Mouse (Mus musculus): ENCODE measurements around the gene Hdgfl2.
A peak's percentile ranks its signal among the peaks of the same experiment; 100 is the strongest.

The Hdgfl2 gene

DNA sequence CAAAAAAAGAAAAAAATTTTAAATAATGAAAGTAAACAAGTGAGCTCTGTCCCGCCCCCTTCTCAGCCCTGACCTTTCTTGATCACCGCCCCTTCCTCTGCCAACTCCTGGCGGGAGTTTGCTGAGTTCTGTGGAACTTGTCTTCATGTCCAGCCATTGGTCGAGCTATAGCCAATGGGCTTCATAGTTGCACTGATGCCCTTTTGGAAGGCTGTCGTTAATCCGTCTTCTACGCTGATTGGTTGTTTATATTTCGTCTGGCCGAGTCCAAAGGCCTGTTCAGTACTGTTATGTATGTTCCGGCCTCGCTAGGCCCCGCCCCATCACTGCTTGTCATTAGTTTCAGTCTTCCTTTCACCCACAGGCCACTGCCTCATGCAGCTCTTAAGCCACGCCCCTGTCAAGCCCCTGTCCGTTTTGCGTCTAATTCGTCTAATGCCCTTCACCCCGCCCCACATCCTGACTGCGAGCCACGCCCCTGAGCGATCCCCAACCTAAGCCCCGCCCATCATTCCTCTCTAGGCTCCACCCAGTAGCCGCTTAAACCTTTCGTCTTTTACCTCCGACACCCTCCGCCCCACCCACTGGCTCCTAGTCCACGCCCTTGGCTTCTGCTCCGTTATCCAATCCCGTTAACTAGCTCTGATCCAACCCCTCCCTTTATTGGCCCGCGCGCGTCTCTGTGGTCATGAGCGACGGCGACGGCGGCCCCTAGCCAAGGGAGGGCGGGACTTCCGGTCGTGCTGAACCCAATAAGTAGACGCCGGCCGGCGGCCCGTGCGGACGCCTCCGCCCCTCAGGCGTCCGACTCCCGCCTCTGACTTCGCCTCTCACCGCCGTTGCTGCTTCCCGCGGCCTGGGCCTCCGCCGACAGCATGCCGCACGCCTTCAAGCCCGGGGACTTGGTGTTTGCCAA is at the start of gene Hdgfl2:
TSS of gene Hdgfl2 (plus strand) at position 755 of the 916 bp plus-strand sequence.
- peak; percentile 99 to 100 for DNase-seq (ENCODE audit: low read depth in 1 of 2, low spot score in 2 of 2)

DNA sequence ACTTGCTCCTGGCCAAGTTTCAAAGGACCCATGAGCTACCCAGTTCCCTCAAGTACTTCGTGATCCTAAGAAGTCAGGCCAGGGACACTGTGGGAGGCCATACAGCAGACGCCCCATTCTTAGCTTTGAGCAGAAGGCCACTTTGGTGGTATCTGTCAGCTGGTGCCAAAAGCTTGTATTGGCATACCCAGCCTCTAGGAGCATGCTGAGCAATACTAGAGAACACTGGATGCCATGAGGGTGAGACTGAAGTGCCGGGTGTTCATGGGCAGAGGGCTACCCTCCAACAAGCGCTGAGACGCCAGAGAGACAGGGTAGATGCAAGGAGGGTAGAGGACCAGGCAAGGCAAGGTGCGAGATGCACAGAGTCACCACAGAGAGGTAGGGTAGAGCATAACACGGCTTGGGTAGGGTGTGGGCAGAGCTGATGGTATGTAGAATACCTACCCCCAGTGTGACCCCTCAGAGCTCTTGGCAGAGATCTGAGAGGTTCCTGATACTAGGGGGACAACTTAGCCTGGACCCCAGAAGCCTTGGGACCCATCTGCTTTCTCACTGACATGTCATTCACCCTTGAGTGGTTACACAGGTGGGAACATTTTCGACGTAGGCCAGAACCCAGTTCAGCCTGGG is 49.1 kb upstream of the Hdgfl2 start:
- DNase-seq (ENCODE audit: low read depth in 1 of 2, low spot score in 2 of 2), result no peak

DNA sequence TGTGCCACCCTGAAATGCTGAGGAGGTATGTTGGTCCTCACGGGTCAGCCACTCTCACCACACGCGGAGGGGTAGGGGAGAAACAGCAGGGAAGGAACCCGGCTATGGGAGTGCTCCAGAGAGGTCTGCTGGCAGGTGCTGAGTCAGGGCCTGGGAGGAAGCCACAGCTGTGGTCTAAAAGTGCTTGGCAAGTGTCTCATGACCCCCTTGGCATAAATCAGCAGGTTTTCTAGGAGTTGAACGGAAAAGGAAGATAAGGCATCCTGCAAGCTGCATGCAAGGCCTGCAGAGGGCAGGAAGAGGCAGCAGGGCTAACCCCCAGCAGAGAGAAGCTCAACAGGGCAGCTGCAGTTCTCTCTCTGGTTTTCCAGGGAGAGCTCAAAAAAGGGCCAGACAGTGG is 48.5 kb upstream of the Hdgfl2 start:
- DNase-seq (ENCODE audit: low read depth in 1 of 2, low spot score in 2 of 2), result no peak

DNA sequence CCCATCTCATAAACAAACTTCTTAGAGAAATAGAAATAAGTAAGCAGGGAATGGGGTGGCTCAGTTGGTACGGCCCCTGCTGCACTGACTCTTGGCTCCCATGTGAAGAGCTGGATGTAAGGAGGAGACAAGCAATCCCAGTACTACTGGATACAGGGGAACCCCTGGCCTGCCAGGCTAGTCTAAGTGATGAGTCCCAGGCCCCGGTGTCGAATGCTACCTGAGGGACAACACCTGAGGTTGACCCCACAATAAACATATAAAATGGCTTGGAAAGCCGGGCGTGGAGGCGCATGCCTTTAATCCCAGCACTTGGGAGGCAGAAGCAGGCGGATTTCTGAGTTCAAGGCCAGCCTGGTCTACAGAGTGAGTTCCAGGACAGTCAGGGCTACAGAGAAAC is 48.0 kb upstream of the Hdgfl2 start:
- DNase-seq (ENCODE audit: low read depth in 1 of 2, low spot score in 2 of 2), result no peak

DNA sequence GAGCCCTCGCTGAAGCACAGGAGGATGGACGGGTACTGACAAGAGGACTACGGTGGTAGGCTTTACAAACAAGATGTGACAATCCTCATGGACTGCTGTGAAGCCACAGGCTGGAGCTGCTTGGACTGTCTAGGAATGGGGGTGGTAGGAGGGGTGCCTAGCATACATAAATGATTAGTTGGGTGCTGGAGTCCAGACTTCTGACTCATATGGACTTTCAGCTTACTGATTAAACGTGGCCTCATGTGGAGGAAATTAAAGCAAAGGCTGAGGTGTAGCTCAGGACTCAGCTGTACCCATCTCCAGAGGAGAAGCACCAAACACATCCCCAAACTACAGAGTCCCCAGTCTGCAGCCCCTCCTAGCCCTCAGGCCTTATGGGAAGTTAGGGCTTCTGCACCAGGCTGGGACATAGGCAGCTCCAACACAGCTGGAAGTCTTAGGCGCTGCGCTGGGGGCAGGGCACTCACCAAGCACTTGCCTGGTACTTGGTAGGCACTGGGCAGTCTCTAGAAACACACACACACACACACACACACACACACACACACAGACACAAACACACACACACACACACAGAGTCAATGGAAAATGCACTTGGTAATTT is 47.2 kb upstream of the Hdgfl2 start:
- no peak for DNase-seq (ENCODE audit: low read depth in 1 of 2, low spot score in 2 of 2)

DNA sequence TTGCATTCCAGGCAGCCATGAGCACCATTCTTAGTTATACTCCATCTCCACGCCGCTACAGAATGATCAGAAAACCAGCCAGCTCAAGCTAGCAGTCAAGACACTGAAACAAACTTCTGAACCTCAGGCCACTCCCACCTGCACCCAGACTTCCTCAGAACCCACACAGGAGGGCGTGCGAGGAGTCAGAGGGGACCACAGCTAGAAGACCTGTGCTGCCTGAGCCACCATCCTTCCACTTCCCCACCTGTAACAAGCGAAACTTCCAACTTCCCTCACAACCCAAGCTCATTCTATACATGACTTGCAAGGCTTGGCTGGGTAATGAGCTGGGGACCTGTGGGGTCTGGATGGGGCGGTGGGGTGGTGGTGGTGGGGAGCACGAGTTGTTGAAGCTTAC is 46.6 kb upstream of the Hdgfl2 start:
- DNase-seq (ENCODE audit: low read depth in 1 of 2, low spot score in 2 of 2), result no peak

DNA sequence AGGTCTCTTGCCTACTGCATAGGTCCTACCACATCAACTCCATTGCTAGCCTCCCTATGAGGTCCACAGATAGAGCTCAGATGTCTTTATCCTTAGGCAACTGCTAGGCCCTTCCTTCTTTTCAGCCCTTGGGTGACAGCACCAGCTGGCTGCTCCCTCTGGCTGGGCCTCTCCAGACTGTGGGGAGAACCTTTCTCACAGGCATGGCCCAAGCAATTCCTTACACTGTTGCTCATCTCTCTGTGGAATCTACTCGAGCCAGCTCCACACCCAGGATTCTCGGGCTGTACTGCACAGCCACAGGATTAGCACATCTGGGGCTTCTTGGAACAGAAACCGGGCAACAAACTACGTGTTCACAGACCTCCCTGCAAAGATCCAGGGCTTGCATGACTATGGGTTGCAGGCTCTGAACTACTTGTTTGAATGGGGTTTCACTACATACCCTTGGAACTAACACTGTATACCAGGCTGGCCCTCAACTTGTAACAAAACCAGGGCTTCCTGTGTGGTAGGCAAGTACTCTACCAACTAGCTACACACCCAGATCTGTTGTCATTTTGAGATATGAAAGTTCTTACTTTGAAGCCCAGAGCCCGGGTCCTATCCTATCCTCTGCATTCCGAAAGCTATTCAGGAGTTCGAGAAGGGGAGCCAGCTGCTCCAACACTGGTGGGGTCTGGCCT is 45.3 kb upstream of the Hdgfl2 start:
- no peak for DNase-seq (ENCODE audit: low read depth in 1 of 2, low spot score in 2 of 2)

DNA sequence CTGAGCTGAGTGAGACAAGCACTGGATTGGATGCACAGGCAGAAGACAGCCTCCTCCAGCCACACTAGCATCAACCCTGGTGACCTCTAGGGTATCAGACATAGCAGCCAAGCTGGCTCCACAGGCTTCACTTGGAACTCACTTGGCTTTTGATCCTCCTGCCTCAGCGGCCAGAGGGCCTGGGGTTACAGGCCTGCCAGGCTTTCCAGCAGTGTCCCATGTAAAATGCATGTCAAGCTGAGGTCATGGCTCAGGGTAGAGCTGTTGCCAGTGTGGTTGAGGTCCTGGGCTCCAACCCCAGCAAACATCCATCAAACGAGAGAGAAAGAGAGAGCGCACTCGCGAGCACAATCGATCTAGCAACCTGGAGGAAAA is 44.7 kb upstream of the Hdgfl2 start:
- DNase-seq (ENCODE audit: low read depth in 1 of 2, low spot score in 2 of 2), result no peak

DNA sequence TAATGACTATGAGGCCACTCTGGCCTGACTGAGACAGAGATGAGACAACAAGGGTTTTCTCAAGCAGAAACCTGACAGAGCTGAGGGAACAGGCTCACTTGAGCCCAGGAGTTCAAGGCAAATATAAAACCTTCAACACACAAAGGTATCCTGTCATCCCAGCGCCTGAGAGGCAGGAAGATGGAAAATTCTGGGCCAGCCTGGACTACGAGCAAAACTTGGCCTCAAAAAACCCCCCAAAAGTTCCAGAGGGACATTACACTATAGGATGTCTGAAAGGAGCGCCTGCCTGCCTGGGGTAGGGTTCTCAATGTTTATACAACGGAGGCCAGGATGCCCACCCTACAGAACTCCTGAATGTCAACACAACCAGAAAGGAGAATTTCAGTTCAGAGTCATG is 44.2 kb upstream of the Hdgfl2 start:
- no peak for DNase-seq (ENCODE audit: low read depth in 1 of 2, low spot score in 2 of 2)

DNA sequence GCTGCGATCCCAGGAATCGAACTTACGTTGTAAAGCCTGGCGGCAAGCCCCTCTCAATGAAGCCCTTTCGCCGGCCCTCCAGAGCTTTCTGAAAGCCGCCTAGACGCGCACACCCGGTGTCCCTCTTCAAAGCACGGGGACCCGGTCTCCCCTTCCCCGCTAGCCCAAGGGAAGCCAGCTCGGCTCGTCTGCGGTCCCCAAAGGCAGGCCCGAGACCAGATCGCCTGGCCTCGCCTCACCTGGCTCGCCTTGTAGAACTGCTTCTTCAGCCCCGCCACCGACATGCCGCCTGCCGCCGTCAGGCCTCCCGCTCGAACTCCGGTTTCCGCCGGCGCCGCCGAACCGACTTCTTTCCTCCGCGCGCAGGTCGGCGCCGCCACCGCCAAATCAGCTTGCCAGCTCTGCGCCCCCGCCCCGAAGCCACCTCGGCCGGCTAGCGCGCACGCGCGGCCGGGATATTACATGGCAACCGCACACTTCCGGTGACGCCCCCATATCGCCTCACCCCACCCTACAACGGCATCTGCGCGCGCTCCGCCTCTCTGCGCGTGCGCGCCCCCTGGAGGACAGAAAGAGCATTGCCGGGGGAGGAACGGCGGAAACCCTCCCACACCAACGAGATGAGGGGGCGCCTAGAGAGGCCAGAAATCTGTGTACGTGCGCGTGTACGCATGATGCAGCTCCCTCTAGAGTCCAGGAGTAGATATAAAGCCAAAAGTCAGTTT is 43.1 kb upstream of the Hdgfl2 start, which contains the start of gene Sh3gl1:
TSS of gene Sh3gl1 (minus strand) at position 460 of the 725 bp plus-strand sequence.
- DNase-seq (ENCODE audit: low read depth in 1 of 2, low spot score in 2 of 2), result peak; percentile 98 to 99

DNA sequence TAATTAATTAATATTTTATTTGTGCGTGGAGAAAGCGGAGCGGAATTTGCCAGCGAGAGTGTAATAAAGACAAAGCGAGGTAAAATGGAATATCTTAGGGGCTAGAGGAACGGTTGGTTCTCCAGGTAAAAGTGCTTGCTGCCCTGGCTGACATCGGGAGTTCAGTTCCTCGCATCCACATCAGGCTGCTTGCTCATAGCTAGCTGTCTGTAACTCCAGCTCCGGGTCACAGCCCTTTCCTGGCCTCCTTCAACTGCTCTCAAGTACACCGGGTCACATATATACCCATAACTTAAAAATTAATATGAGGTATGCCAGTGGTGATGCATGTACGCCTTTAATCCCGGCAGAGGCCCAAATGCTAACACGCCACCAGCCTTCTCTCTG is 42.5 kb upstream of the Hdgfl2 start:
- DNase-seq (ENCODE audit: low read depth in 1 of 2, low spot score in 2 of 2), result no peak

DNA sequence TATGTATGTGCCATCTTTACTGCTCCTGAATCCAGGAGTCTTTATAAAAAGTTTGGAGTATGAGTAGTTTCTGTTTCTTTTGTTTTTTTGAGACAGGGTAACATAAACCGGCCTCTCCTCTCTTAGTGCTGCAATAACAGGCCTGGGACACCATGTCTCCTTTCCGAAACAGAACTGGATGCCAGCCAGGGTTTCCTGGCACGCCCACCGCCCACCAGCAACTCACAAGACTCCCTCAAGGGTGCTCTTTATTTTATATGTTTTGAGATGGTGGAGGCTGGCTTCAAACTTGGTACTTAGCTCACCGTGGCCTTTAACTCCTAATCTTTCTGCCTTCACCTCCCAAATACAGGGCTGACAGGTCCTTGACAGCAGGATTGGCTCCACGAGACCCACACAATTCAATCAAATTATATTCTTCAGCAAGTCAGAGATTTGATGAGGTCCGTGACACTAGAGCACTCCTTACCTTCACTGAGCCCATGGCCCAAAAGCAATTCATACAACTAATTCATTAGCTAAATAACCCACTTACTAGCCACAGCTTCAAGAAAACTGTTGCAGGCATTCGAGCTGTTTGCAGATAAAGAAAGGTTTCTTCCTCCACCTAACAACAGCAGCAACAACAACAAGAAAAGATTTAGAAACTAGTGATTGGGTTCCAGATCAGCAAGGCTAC is 40.7 kb upstream of the Hdgfl2 start:
- no peak for DNase-seq (ENCODE audit: low read depth in 1 of 2, low spot score in 2 of 2)

DNA sequence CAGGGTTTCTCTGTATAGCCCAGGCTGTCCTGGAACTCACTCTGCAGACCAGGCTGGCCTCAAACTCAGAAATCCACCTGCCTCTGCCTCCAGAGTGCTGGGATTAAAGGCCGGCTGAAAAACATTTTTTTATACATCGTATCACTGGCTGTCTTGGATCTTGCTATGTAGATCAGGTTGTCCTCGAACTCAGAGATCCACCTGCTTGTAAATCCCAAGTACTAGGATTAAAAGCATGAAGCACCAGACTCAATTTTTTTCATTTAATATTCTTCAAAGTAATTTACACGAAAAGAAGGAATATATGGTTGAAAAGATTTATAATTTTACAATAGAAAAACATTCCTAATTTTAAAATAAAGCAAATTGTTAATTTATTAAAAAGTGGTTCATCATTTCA is 40.1 kb upstream of the Hdgfl2 start:
- no peak for DNase-seq (ENCODE audit: low read depth in 1 of 2, low spot score in 2 of 2)

DNA sequence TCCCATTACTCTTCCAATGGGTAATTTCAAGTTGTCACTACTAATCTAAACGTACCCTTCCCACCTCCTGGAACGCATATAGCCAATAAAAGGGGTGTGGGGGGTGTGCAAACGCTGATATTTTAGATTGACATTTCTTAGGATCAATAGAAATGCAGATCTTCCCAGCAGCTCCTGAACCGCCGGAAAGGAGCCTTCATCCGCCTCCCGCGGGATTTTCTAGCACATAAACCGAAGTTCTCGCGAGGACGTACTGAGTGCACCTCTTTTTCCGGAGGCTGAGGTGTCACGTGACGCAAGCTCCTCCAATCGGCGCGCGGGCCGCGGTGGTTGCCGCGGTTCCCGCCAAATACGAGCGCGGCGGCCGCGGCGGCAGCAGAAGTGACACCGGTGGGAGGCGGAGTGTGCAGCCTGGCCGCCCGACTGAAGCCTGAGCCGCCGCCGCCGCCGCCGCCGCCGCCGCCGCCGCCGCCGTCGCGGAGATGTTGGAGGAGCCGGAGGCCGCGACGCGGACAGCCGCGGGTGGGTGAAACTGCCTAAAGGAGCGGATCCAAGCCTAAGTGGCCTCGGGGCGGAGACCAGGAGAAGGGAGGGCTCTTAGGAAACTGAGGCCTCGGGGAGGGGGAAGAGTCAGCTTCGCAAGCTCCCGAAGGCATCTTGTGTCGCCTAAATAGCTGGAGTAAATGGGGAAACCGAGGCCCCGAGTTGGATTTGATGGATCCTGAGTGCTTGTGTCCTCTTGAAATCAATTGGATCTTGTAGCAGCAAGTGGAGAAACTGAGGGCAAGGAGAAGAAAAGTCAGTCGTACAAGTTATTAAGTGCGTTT is 39.2 kb upstream of the Hdgfl2 start, which contains the start of gene Chaf1a:
TSS of gene Chaf1a (plus strand) at position 410 of the 827 bp plus-strand sequence.
- peak; percentile 89 to 90 for DNase-seq (ENCODE audit: low read depth in 1 of 2, low spot score in 2 of 2)

DNA sequence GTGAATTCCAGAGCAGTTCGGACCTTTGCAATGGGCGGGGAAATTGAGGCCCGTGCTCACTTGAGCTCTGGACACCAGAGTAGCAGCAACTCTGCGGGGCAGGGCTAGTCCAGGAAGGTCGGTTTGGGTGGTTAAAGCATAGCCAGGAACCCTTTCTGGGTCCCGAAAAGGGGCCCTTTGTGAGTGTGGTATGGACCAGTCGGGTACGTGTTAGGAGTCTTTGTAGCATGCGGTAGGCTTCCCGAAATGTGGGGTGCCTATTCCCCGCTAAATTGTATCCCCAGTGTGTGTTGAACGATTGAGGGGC is 38.6 kb upstream of the Hdgfl2 start:
- no peak for DNase-seq (ENCODE audit: low read depth in 1 of 2, low spot score in 2 of 2)

DNA sequence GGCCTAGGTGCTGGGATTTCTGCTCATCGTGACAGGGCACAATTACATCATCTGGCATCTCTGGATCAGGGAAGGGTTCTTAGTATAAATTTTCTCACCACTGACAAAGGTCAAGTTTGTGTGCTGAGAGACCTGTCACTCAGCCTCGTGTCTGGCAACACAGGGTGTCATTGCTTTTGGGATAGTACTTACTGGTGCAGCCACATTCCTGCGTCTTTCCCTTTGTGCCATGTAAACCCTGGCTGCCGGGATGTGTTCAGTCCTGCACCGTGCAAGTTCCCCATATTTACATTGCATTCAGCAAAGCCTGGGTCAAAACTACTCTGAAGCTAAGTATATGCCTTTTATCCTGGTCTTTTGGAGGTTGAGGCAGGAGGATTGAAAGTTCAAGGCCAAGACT is 28.1 kb upstream of the Hdgfl2 start:
- DNase-seq (ENCODE audit: low read depth in 1 of 2, low spot score in 2 of 2), result no peak

DNA sequence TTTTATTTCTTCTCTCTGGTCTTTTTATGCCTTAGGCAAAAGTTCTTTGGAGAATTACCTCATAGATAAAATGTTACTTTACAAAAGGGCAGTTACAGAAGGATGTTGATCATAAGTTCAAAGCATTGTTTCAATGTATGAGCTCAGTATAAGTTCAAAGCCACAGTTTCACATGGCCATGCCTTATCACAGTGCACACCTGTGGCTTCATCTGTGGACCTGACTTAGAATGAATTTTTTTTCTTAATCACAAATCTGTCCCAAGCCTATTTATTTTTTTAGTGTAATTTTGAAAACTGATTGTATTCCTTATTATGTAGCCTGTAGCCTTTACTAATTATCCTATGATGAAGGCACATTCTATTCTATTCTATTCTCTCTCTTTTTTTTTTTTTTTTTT is 24.5 kb upstream of the Hdgfl2 start:
- no peak for DNase-seq (ENCODE audit: low read depth in 1 of 2, low spot score in 2 of 2)

DNA sequence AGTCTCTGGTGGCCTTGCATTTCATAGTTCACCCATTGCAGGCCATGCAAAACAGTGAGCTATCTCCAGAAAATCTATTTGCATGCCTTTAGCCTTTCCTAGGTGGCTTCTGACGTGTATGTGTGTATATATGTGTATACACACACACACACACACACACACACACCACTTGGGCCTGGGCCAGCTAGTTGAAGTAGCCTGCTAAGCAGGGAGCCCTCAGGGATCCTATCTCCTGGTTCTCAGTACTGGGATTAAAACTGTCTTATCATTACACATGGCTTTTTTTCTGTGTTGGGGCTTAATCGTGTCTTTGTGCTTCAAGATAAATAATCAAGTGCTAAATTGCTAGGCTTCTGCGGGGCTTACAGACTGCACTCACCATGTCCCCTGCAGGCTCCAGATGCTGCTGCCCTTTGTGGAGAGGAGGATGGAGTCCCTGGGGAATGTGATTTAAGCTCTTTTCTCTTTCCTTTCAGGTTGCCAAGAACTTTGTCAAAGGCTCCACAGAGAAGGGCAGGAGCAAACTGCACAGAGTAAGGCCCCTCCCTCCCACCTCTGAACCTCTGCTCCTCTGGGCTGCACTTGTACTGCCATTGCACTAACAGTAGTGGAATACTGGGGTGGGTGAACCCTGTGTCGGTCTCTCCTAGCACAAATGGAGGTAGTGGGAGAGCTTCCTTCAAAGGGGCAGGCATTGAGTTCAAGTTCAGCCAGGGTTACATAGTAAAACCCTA is 23.3 kb upstream of the Hdgfl2 start:
- DNase-seq (ENCODE audit: low read depth in 1 of 2, low spot score in 2 of 2), result no peak
